Mouse (Mus musculus) neutrophil, adult 5-6 weeks (primary cell): ENCODE measurements around the gene Prps1l1. TPM values are rescaled to one million over a fixed set of nuclear protein-coding genes. Genes with fewer than 3 reads are reported as not detected.
A peak's percentile ranks its signal among the peaks of the same experiment; 100 is the strongest.

ENCODE experiments used
- ATAC-seq: fragments of 151-379, 151-347 bp; 2 replicates; pipeline ENCODE4 v1.8.0; 2017; ENCODE audit warnings: mild to moderate bottlenecking, moderate TSS enrichment; ENCODE audit not compliant: insufficient number of reproducible peaks, poor library complexity, low FRiP score, severe bottlenecking; ENCODE audit errors: extremely low read depth
- total RNA-seq: library from RNA; stranded (forward); fragments of 200-1000 nt; gene quantifications from 2 replicates; pipeline ENCODE4 v1.2.3, GENCODE M21; 2017

Gene Prps1l1
- 6.4 and 7.9 TPM in 2 replicates for total RNA-seq

- ATAC-seq: peak; percentile 46; the same call in 1 of the 2 replicates
These were observed at the start of gene Prps1l1 for GRCm38 (mm10) chr12:34984461-34984860. Prps1l1 (plus strand) TSS chr12:34984761.

- no peak for ATAC-seq
These were observed 46.6 kb upstream of the Prps1l1 start for GRCm38 (mm10) chr12:34937918-34938317.

GRCm38 (mm10) chr12:34949066-34949706, 35.4 kb upstream of the Prps1l1 start:
- ATAC-seq: no peak

GRCm38 (mm10) chr12:34975991-34976390, 8.6 kb upstream of the Prps1l1 start:
- ATAC-seq: 0 out of 2 replicates have a peak, but pooled peaks have one; percentile 19

- ATAC-seq: peak; percentile 35; the same call in 1 of the 2 replicates
These were observed 1.3 kb downstream of the Prps1l1 start for GRCm38 (mm10) chr12:34985865-34986264.

- no peak for ATAC-seq
These were observed 5.1 kb downstream of the Prps1l1 start for GRCm38 (mm10) chr12:34989537-34990200.

- peak; percentile 67 for ATAC-seq
These were observed 5.8 kb downstream of the Prps1l1 start for GRCm38 (mm10) chr12:34990387-34990786.

GRCm38 (mm10) chr12:34991900-34992299, 7.3 kb downstream of the Prps1l1 start:
- no peak for ATAC-seq

GRCm38 (mm10) chr12:34997597-34998182, 13.1 kb downstream of the Prps1l1 start:
- no peak for ATAC-seq

- ATAC-seq: no peak
These were observed 14.4 kb downstream of the Prps1l1 start for GRCm38 (mm10) chr12:34998778-34999467.

- ATAC-seq: no peak
These were observed 15.8 kb downstream of the Prps1l1 start for GRCm38 (mm10) chr12:35000323-35000722.

- ATAC-seq: no peak
These were observed 21.2 kb downstream of the Prps1l1 start for GRCm38 (mm10) chr12:35005748-35006147.

- ATAC-seq: no peak
These were observed 23.3 kb downstream of the Prps1l1 start for GRCm38 (mm10) chr12:35007851-35008250.

- no peak for ATAC-seq
These were observed 24.0 kb downstream of the Prps1l1 start for GRCm38 (mm10) chr12:35008340-35009137.

- no peak for ATAC-seq
These were observed 26.9 kb downstream of the Prps1l1 start for GRCm38 (mm10) chr12:35011462-35011861.

GRCm38 (mm10) chr12:35013950-35014349, 29.4 kb downstream of the Prps1l1 start:
- ATAC-seq: no peak

GRCm38 (mm10) chr12:35016056-35016455, 31.5 kb downstream of the Prps1l1 start:
- ATAC-seq: no peak

GRCm38 (mm10) chr12:35016481-35017250, 32.1 kb downstream of the Prps1l1 start:
- ATAC-seq: peak; percentile 61; the same call in 1 of the 2 replicates
